Mouse (Mus musculus) spleen, adult 18-20 months (tissue): ENCODE measurements around the gene Pcp4l1.

ENCODE experiments used
- DNase-seq, 2 experiments: peaks; one replicate each; pipeline ENCODE4 v3.0.0; 2022; ENCODE audit warnings: mixed read lengths in 2 of 2

The Pcp4l1 gene

DNA sequence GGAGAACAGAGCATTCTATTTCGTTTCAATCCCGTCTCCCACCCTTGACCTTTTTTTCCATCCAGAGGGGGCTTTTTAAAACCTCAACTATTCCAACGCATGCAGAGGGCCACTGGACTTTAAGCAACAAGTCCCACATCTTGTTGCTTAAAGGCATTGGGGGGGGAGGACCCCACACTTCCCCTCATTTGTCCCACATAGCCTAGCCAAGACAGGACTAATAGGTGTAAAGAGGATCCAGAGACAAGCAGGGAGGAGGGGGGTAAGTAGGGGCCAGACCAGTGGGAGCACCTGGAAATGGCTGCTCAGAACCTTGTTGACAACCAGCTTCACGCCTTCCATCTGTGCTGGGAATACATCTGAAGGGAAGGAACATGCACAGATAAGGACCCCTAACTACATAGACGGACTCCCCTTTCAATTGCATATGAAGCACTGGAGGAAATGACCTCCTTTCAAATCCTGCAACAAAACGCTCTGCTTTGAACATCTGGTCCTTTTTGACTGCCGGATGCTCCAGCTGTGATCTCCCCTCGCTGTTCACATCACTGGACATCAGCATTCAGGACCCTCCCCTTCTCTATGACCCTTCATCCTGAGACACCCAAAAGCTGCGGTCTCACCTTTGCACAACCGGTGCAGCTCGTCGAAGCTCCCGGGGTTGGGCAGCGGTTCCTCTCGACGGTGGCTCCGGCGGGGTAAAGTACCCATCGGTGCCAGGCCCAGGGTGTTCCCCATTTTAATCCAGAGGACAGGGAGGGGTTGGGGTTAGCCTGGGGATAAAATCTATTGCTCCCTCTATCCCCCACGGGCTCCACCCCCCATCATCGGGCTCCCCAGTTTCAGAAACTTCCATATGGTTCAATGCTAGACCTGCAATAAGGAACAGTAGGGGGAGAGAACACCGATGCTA lies 25.5 kb upstream of the Pcp4l1 start:
- DNase-seq: peak in 1 of 2 experiments; percentile 27

DNA sequence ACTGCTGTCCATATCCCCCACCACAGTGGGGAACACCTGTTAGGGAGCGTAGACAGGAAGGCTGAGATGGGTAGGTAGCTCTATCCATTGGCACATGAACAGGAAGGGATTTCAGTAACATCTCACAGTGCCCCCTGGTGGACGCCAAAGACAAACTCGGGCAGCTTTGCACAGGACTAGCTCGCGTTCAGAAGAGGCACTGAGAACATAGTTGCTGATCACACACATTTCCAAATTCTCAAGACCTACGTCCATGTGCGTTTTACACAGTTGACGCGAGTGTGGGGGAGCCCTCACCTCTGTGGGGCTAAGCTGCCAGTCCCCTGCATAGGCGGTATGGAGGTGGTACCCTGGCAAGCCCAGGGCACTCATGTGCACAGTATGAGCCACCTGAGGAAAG lies 24.8 kb upstream of the Pcp4l1 start:
- peak; percentile 54 to 79 for DNase-seq

- DNase-seq: no peak
Observed at GRCm38 (mm10) chr1:171216241-171216955, 20.3 kb upstream of the Pcp4l1 start.

DNA sequence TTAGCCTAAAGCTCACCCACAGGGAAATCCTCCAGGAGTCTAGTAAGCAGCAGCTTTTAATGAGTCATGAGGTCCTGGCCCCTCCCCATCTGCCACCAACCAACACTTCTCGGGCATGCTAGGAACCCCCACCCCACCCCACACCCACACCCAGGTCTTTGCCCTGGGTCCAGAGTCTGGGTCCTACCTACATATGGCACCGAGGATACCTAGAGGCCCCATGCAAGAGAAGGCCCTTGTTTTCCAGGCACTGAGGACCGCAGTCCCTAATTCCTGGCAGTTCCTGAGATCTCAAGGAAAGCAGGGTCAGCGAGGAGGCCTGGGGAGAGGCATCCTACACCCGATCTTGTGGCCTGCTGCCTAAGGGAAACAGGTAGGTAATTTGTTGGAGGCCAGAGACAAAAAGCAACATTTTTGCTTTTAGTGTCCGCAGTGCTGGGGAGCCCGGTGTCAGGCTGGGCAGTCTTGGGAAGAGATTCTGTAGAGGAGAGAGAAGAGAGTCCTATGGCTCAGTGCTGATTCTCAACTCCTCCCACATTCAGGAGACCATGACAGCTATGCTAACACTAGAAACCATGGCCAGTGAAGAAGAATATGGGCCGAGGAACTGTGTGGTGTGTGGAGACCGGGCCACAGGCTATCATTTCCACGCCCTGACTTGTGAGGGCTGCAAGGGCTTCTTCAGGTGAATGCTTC lies 17.9 kb upstream of the Pcp4l1 start, which contains the start of gene Nr1i3:
TSS of gene Nr1i3 (plus strand) at position 170 of the 696 bp plus-strand sequence.
- no peak for DNase-seq

DNA sequence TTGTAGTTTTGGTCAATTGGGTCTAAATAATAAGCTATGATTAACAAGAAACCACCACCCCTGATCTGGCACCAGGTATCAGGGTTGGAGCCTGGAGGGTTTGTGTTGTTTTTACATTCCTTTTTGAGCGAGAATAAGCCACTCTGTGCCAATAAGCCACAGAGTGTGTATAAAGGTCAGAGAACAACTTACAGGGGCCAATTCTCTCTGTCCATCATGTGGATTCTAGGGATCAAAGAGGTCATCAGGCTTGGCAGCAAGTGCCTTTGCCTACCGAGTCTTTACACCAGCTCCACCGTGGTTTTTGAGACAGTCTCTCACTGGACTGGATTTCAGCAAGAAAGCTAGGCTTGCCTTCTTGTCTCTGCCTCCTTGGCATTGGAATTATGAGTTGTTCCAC lies 16.8 kb upstream of the Pcp4l1 start:
- no peak for DNase-seq

- DNase-seq: no peak
Observed at GRCm38 (mm10) chr1:171209409-171209808, 13.3 kb upstream of the Pcp4l1 start.

DNA sequence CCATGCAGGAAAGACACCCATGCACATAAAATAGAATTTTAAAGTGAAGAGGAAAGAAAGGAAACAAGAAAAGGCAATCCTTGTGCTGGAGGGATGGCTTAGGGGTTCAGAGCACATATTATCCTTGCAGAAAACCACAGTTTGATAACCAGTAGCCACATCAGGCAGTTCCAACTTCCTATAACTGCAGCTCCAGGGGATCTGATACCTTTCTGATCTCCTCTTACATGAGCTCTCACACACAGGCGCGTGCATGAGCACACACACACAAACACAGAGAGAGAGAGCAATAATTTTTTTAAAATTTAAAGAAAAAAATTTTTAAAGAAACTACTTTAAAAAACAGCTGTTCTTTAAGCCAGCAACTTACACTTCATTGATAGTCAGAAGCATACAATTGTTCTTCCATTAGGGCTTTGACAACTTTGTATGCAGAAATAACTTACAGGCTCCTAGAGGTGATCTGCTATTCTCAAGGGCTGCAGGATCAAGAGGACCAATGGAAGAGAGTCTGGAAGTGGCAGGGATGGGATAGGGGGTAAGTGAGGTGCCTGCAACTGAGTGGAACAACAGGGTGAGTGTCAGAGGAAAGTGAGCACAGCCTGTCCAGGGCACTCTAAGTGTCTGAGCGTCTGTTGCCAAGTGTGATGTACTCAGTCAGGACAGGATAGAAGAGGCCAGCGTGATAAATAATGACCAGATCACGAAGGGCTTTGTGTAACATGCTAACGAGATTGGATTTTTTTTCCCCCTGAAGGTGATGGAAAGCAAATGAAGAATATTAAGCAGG lies 9.8 kb upstream of the Pcp4l1 start:
- DNase-seq: no peak

DNA sequence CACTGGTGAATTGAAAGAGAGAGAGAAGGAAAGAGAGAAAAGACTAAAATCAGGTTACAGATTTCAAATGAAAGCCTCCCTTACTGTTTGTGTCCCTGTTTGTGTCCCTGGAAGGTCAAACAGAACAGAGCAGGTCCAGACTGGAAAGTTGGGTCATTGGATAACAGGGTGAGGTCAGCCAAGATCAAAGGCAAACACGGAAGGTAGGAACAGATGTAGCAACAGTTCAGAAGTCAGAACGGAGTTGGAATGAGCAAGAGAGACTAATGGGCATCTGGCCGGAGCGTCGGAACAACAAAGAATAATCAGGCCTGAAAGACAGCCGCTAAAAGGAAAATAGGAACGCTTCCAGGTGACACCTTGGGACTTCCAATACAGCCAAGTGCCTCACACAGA lies 8.2 kb upstream of the Pcp4l1 start:
- no peak for DNase-seq

DNA sequence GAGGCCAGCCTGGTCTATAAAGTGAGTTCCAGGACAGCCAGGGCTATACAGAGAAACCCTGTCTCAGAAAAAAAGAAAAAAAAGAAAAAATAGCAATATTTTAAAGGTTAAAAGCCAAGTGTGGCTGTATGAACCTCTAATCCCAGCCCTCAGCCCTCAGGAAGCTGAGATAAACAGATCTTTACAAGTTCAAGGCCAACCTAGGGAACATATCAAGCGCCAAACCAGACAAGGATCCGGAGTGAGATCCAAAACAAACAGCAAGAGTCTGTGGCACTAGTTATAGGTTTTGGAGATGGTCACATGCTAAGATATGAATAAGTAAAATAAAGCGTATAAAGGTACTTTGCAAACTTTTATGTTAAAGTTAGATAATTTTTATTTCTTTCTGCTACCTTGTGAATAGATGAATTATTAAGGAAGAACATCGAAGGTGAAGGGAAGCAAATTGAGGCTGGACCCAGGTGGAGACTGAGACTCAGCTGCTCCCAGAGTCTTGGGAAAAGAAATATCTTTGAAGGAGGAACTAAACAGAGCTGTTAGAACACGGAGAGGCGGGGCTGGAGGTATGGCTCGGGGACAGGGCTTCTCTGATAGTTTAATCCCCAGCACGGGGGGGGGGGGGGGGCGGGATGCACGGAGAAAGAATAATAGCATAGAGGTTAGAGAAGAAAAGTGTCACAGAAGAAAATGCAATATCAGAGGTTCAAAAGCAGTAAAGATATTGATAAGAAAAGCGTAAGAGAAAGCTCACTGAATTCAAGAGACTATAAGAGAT lies 7.6 kb upstream of the Pcp4l1 start:
- DNase-seq: no peak

DNA sequence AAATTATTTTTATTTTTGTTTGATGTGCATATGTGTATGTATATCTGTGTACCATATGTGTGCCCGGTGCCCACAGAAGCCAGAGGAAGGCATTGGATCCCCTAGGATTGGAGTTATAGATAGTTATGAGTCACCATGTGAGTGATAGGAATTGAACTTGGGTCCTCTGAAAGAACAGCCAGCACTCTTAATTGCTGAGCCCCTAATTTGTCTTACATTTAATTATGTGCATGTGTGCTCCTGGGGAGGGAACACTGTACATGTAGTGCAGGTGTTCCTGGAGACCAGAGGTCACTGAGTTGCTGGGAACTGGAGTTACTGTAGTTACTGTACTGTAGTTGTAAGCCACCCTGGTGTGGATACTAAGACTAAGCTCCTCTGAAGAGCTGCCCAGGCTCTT lies 4.7 kb upstream of the Pcp4l1 start:
- no peak for DNase-seq

DNA sequence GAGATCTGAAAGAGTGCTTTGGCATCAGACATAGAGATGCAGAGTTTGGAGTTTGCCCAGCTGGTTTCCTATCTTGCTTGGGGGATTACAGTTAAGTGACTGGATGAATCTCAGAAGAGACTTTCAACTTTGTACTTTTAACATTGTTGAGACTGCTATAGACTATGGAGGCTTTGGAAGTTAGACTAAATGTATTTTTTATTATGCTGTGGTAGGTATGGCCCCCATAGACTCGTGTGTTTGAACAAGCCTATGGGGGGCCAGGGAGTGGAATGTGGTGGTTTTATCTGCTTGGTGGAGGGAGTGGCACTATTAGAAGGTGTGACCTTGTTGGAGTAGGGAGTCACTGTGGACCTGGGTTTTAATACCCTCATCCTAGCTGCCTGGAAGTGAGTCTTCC lies 3.5 kb upstream of the Pcp4l1 start:
- DNase-seq: no peak

DNA sequence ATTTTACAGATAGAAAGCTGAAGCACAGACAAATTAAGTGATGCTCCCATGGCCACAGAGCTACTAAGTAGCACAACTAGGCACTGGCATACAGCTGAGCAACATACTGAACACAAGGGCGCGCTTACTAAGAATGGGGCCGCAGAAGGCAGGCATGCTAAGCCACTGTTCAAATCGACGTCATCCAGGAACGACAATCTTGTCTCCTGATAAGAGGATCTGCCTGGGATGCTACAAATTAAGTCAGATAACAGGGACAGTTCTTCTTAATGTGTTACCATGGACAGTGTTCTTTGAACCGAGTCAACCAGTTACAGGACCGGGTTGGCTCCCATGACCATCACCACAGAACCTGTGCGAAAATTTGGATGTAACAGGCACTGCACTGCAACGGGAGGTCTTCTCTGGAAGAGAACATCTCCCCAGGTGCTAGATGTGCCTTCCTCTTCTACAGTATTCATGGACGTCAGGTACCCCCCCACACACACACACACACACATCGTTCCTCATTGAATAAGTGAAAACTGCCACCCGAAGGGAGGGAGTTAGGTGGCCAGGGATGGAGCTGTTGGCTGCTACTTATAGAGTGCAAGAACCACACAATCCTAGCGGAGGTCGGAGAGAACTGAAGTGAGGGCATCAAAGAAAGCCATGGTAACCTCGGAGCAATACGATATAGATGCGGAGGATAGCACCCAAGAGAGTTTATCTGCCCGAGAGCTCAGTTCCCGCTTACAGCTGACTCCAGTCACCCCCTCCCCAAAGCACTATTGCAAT lies 834 bp downstream of the Pcp4l1 start:
- DNase-seq: no peak

DNA sequence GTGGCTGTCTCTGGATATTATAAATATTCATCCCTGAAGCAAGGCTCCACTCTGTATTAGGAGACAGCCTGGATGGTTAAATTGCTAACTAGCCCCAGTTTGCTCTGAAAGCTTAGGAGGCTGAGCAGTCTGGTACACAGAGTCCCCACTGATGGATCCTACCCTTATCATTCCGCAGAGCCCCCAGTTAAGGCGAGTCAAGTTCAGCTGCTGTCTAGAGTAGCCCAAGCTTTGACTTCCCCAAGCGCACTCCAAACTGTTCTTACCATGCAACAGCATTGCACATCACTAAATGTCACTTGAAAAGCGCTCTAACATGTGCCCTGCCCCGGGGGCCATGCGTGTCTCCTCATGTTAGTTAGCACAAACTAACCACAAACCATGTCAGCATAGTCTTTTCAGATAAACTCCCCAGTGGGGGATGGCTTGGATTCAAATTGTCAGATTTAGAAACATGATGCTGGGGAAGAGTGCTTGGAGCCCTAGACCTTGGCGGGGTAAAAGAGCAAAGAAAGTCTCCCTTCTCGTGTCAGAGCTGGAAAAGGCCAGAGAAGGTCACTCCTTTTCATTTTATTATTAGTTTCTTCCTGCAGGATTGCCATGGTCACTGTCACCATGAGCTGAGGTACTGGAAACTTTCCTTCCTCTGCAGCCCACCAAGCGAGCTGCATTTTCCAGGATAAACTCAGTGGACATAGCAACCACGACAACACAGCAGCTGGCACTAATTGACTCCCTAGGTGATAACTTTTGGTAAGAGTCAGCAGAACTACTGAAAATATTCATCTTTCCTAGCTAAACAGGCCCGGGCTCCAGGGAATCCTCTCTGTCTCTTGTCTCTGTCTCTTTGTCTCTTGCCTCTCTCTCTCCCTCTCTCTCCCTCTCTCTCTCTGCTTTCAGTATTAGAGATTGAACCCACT lies 1.9 kb downstream of the Pcp4l1 start:
- no peak for DNase-seq

DNA sequence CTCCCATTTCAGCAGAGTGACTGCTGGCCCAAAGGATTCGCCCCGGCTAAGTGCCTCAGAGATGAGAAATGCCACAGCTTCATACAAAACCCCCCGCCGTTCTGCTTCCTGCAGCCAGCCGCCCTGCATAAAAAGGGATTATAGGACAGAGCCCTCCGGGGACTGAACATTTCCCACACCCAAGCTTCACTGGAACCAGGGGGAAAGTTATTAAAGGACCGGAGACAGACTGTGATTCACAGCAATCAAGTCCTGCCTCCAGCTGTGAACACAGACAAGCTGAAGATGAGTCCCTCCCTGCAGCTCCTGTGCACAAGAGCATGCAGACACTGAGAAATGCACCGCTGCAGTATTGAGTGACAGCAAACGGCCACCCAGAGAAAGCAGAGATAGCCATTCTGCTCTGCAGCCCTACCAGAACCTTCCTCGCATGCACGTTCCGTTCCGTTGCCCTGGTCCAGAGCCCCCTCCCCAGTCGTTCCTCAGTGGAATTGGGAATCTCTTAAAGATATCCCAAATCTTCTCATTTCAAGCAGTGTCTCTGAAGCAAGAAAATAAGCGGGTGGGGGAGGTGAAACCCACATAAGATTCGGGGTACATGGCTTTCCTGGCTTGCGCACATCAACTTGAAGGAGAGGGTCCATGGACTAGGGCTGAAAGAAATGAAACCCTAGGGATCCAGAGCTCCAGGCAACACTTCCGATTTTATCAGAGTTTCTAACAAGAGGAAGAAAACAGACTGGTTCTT lies 2.8 kb downstream of the Pcp4l1 start:
- DNase-seq: no peak

DNA sequence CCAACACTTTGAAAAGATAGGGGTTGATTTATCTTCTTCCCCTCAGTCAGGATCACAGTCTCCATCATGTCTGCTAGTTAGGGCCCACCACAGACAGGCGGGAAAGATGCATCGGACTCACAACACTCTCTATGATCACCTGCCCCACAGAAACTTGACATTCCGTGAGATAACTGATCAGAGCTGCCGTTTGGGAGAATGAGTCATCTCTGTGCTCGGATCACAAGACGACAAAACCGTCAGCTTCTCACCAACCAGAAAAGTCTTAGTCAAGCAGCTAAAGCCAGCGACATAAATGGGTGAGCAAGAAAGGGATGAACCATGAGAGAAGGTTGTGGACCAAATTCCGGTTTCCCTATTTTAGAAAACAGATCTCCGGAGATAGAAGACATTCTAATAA lies 3.8 kb downstream of the Pcp4l1 start:
- no peak for DNase-seq

DNA sequence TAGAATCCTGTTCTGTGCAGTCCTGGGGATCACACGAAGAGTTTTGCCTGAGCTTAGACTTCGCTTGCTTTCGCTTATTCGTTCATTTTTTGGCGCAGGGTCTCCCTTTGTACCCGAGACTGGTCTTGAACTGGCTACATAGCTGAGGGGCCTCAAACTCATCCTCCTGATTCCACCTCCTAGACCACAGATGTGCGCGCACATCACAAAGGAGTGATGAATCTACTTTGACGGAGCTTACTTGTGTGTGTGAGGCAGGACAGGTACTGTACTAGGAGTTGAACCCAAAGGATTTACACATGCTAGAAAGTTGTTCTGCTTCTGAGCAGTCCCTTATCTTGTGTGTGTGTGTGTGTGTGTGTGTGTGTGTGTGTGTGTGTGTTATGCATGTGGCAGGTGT lies 5.2 kb downstream of the Pcp4l1 start:
- no peak for DNase-seq

GRCm38 (mm10) chr1:171189476-171190114 lies 6.5 kb downstream of the Pcp4l1 start:
- DNase-seq: no peak

DNA sequence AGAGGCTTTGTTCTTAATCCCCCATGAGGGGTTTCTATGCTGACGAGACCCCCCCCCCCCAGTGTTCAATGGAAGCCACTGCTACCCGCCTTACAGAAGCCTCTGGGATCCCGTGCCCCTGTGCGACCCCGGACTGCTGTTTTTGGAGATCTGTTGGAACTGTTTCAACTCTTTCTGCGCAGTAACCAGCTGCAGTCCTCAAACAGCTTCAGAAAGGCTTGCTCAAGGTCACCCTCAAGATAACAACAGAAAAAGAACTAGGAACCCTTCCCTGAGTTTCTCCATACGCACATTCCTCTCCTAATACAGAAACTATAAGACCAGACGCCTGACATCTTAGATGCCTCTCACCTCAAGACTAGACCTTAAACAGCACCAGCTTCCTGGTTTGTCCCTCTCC lies 7.0 kb downstream of the Pcp4l1 start:
- no peak for DNase-seq
